Mouse (Mus musculus) left cerebral cortex, postnatal 4 days (tissue): ENCODE data around the gene Lrrc8d. TPM values are rescaled to one million over a fixed set of nuclear protein-coding genes. Genes with fewer than 3 reads are reported as not detected.

Experiments used
- DNase-seq: peaks from one replicate; pipeline ENCODE4 v3.0.0-alpha.2; 2022
- intact Hi-C: fragments of 180-260 bp; cut with DNase I; formaldehyde crosslinking; loops from one replicate; pipeline ENCODE4 v1.15.1; 2025
- total RNA-seq, 2 experiments: library from RNA; stranded (reverse); gene quantifications; 2 replicates each; pipeline ENCODE4 v1.2.3; 2021

The Lrrc8d gene
- total RNA-seq, 2 experiments from 2014 or later: 60.2 to 62.3 TPM

GRCm38 (mm10) chr5:105757978-105758377, 58.2 kb downstream of the Lrrc8d start:
- intact Hi-C loops: no loop called here
- DNase-seq: no peak

GRCm38 (mm10) chr5:105758866-105759265, 59.1 kb downstream of the Lrrc8d start:
- no peak for DNase-seq
- intact Hi-C loops: no loop called here

DNA sequence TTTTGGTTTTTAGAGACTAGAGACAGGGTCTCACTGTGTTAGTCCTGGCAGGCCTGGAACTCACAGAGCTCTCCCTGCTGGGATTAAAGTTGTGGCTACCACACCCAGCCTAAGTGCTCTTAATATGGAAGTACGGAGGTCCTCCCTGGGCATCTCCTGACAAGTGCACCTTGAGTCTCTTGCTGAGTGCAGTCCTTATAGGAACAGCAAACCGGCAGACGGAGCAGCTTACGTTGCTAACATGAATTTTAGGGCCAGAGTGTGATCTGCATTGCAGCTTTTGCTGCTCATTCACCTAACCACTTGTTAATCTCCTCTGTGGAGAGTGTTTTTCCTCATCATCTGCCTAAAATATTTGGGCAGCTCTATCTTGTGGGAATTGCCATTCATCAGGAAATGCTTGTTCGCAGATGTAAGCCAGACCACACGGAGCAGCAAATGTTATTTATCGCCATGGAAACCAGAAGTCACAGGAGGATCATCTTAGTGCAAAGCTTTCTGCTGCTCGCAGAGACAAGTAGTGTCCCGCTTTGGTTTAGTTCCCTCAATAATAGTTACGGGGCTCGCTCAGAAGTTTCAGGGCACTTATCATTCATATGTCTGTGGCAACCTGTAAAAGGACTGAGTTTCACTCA, 62.2 kb downstream of the Lrrc8d start:
- DNase-seq: no peak
- intact Hi-C loops: no loop called here

DNA sequence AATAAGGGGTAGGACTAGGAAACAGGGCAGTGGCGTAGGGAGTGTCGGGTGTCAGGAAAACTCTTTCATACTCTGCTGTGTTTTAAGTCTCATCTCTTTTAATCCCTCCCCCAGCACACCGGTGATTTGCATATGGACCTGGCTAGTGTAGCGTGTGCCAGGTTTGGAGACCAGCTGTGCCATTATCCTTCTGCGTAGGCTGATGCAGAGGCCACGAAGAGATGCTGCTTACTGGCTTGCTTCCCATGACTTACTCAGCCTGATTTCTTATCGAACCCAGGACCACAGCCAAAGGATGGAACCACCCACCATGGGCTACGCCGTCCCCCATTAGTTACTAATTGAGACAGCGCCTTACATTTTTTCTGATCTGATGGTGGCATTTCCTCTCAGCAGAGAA, 64.6 kb downstream of the Lrrc8d start:
- no peak for DNase-seq
- intact Hi-C loops: no loop called here

DNA sequence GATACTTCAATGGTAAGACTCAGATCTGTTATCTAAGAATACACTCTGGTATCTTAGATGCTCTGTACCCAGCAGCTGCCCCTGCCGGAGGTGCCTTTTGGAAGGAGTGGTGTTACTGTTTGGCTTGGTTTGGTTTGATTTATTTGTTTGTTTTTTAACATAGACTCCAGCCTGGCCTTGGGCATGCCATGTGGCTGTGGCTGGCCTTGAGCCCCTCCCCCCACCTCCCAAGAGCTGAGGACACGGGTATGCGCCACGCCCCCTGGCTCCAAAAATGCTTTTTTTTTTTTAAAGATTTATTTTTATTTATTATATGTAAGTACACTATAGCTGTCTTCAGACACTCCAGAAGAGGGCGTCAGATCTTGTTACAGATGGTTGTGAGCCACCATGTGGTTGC, 65.6 kb downstream of the Lrrc8d start:
- DNase-seq: no peak
- intact Hi-C loops: no loop called here

- DNase-seq: no peak
- intact Hi-C loops: no loop called here
Observed at GRCm38 (mm10) chr5:105776368-105776767, 76.6 kb downstream of the Lrrc8d start.

DNA sequence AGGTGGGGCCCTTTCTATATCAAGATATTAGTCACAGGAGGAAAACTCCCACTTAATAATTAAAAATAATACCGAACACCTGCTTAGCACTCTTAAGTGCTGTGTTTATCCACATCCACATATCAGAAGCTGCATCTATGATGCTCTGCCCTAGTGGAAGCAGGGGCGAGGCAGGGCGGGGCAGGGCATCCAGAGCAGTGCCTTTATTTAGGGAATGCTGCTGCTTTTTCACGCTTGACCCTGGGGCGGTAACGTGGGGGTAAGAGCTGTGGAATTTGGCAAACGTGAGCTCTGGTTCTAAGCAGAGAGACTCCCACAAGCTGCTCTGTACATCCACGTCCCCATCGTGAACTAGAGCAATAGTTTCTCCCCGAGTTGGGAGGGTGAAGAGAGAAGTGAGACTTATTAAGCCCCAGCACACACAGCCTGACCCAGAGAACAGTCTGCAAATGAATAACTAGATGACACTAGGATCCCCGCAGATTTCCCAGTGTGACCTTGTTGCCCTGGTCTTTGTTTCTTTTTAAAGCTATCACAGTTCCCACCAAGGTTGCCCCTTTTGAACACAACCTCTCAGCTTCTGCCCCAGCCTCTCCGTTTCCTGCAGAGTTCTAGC, 77.3 kb downstream of the Lrrc8d start:
- no peak for DNase-seq
- intact Hi-C loops: no loop called here

- intact Hi-C loops: no loop called here
- no peak for DNase-seq
Observed at GRCm38 (mm10) chr5:105777645-105778044, 77.9 kb downstream of the Lrrc8d start.

DNA sequence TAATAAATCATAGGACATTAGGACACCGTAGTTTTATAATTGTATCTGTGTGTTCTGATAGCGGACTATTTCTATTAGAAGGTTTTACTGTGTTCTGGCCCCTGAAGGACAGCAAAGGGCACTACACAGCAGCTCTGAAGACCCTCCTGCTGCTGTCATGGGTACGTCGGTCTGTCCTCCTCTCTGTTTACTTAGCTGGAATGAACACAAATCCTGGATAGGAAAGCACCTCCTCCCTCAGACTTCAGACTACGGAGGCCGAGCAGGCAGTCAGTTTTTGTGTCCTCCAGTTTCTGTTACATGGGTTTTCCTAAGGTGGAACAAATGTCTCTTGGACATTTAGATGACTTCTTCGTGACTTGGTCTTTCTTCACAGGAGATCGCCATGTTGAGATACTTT, 78.4 kb downstream of the Lrrc8d start:
- no peak for DNase-seq
- intact Hi-C loops: no loop called here

- DNase-seq: no peak
- intact Hi-C loops: no loop called here
Observed at GRCm38 (mm10) chr5:105778723-105779122, 79.0 kb downstream of the Lrrc8d start.

DNA sequence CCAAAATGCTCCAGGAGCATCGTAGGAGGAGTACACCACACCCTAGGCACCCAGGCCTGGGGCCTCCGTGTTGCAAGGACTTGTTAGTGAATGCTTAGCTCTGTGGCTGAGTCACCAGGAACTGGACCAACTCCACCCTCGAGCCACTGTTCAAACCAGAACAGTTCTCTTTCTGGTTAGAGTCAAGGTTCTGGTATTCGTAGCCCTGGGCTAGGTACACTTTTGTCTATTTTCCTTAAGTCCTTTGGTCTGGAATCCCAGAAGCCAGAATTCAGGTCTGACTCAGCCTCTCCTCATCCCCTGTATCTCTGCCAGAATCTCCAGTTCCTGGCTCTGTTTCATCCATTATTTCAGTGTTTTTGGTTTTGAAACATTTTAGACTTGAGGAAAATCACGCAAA, 79.6 kb downstream of the Lrrc8d start:
- intact Hi-C loops: no loop called here
- DNase-seq: no peak

DNA sequence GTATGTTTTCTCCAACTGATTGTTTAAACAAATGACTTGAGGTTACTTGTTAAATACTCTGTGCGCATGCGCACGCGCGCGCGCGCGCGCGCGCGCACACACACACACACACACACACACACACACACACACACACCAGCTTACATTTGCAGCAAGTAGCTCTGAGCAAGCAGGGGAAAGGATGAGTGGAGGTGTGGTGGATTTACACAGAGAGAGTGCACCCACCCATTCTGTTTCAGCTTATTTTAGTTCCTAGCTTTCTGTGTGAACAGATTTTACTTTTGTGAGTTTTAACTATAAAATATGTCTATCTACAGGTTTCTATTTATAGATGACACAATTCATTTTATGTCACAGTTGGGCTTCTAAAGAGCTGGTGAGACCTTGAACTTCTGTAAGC, 84.1 kb downstream of the Lrrc8d start:
- no peak for DNase-seq
- intact Hi-C loops: loop anchor here (10.0 kb wide), 1 partner anchor 89 kb away; the partner anchor contains the start of gene Lrrc8d

GRCm38 (mm10) chr5:105784724-105785123, 85.0 kb downstream of the Lrrc8d start:
- no peak for DNase-seq
- intact Hi-C loops: loop anchor here (10.0 kb wide), 1 partner anchor 90 kb away; the partner anchor contains the start of gene Lrrc8d

DNA sequence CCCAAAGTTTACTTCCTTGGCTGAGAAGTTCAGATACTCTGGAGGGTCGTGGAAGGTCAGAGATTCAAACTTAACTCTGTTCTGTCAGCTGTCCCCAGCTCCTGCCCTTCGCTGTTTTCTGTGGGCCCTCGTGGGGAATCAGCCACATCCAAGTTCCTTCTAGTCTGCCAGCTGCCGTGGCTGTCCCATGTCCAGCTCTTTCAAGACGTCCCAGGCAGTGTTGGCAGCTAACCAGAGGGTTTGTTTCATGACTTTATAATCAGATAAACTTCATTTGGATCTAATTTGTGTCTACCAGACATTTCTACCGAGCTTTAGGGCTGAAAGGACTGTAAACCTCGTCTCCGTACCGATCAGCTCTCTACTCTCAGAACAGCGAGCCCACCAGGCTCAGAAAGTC, 87.8 kb downstream of the Lrrc8d start:
- intact Hi-C loops: loop anchor here (10.0 kb wide), 1 partner anchor 93 kb away; the partner anchor contains the start of gene Lrrc8d
- DNase-seq: peak; percentile 48

- intact Hi-C loops: loop anchor here (10.0 kb wide), 1 partner anchor 95 kb away; the partner anchor contains the start of gene Lrrc8d
- DNase-seq: no peak
Observed at GRCm38 (mm10) chr5:105789801-105790200, 90.0 kb downstream of the Lrrc8d start.

GRCm38 (mm10) chr5:105792331-105792801, 92.6 kb downstream of the Lrrc8d start:
- DNase-seq: peak; percentile 40
- intact Hi-C loops: no loop called here

- intact Hi-C loops: no loop called here
- DNase-seq: peak; percentile 85
Observed at GRCm38 (mm10) chr5:105792853-105793547, 93.2 kb downstream of the Lrrc8d start.

GRCm38 (mm10) chr5:105793548-105793940, 93.8 kb downstream of the Lrrc8d start:
- intact Hi-C loops: no loop called here
- no peak for DNase-seq

DNA sequence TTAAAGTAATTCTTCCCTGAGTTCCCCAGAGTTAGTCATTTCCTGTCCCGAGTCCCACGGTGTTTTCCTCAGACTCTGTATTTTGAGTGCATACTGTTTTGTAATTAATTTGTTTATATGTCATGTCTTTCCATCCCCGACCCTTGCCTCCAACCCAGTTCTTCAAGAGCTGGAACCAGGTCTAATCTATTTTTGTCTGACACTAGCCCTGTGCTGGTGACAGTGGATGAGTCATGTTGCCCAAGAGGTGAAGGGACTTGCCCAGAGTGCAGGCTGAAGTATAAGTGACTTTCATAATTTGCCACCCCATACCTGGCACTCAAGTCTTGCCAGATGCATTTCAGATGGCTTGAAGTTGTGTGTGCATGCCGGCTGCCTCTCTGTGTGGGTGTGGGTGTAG, 98.7 kb downstream of the Lrrc8d start:
- no peak for DNase-seq
- intact Hi-C loops: no loop called here

GRCm38 (mm10) chr5:105799850-105800635, 100.3 kb downstream of the Lrrc8d start:
- DNase-seq: no peak
- intact Hi-C loops: no loop called here

DNA sequence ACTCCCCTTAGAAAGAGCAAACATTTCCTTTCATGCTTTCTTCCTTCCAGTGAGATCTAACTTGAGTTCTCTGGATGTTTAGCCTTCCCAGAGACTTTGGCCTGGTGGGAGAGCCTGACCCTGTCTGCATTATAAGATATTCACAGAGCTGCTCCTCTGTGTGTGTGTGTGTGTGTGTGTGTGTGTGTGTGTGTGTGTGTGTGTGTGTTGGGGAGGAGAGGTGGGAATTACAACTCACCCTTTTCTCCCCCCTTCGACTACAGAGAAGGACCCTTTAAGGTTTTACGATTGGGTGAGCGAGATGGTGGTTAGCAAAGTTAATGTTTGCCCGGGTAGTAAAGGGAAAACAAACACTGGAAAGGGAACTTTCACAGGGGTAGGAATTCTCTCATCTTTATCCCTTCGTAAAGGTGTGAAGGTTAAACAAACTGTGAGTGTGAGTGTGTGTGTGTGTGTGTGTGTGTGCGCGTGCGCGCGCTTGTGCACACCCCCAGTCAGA, 101.3 kb downstream of the Lrrc8d start:
- DNase-seq: no peak
- intact Hi-C loops: no loop called here
